Mouse (Mus musculus): ENCODE results near the gene Tirap. TPM values are rescaled to one million over a fixed set of nuclear protein-coding genes. Genes with fewer than 3 reads are reported as not detected.
A peak's percentile ranks its signal among the peaks of the same experiment; 100 is the strongest.
"Not testable (repeated sequence)": the region's sequence is repeated elsewhere in the genome, so short reads cannot be mapped to it uniquely, and the experiment has no call there.

Gene Tirap
- total RNA-seq, 2 experiments from 2014 or later: 0.83 to 2.5 TPM

GRCm38 (mm10) chr9:35156862-35157261, 43.2 kb downstream of the Tirap start:
- no peak for ATAC-seq (replicated peaks; ENCODE audit: low FRiP score, poor library complexity, severe bottlenecking)

- no peak for ATAC-seq (replicated peaks; ENCODE audit: low FRiP score, poor library complexity, severe bottlenecking)
These were observed 43.9 kb downstream of the Tirap start for GRCm38 (mm10) chr9:35156002-35156710.

- no peak for ATAC-seq (replicated peaks; ENCODE audit: low FRiP score, poor library complexity, severe bottlenecking)
These were observed 47.2 kb downstream of the Tirap start for GRCm38 (mm10) chr9:35152923-35153322.

- ATAC-seq (replicated peaks; ENCODE audit: low FRiP score, poor library complexity, severe bottlenecking): not testable (repeated sequence)
These were observed 51.3 kb downstream of the Tirap start for GRCm38 (mm10) chr9:35148822-35149221.

GRCm38 (mm10) chr9:35147261-35147660, 52.8 kb downstream of the Tirap start:
- not testable (repeated sequence) for ATAC-seq (replicated peaks; ENCODE audit: low FRiP score, poor library complexity, severe bottlenecking)

- ATAC-seq (replicated peaks; ENCODE audit: low FRiP score, poor library complexity, severe bottlenecking): no peak
These were observed 54.3 kb downstream of the Tirap start for GRCm38 (mm10) chr9:35145829-35146228.

- ATAC-seq (replicated peaks; ENCODE audit: low FRiP score, poor library complexity, severe bottlenecking): 0 out of 2 replicates have a peak, but pooled peaks have one; percentile 25
These were observed 55.0 kb downstream of the Tirap start for GRCm38 (mm10) chr9:35145118-35145517.

- ATAC-seq (replicated peaks; ENCODE audit: low FRiP score, poor library complexity, severe bottlenecking): no peak
These were observed 57.9 kb downstream of the Tirap start for GRCm38 (mm10) chr9:35142221-35142620.

- no peak for ATAC-seq (replicated peaks; ENCODE audit: low FRiP score, poor library complexity, severe bottlenecking)
These were observed 60.8 kb downstream of the Tirap start for GRCm38 (mm10) chr9:35139231-35139744.

- no peak for ATAC-seq (replicated peaks; ENCODE audit: low FRiP score, poor library complexity, severe bottlenecking)
These were observed 62.1 kb downstream of the Tirap start for GRCm38 (mm10) chr9:35138029-35138428.

- no peak for ATAC-seq (replicated peaks; ENCODE audit: low FRiP score, poor library complexity, severe bottlenecking)
These were observed 64.5 kb downstream of the Tirap start for GRCm38 (mm10) chr9:35135575-35135974.

Other genes starting within 250 kb of the Tirap start
- gene St3gal4, start 81.0 kb downstream of the Tirap start, total RNA-seq (2015; ENCODE audit: low replicate concordance): 25.2 and 41.5 TPM in 2 replicates
- 35.2 and 37.9 TPM in 2 replicates for gene St3gal4, start 81.0 kb downstream of the Tirap start, total RNA-seq (2017; ENCODE audit: low replicate concordance)
- 5.4 and 17.3 TPM in 2 replicates for gene Dcps, start 24.2 kb downstream of the Tirap start, total RNA-seq (2015; ENCODE audit: low replicate concordance)
- gene Dcps, start 24.2 kb downstream of the Tirap start, total RNA-seq (2017; ENCODE audit: low replicate concordance): 10.3 and 18.7 TPM in 2 replicates
- gene Srpr, start 116 bp downstream of the Tirap start, total RNA-seq (2015; ENCODE audit: low replicate concordance): 34.2 and 48.6 TPM in 2 replicates
- 32.9 and 66.9 TPM in 2 replicates for gene Srpr, start 116 bp downstream of the Tirap start, total RNA-seq (2017; ENCODE audit: low replicate concordance)
- 3.8 and 4.3 TPM in 2 replicates for gene Foxred1, start 10.8 kb upstream of the Tirap start, total RNA-seq (2015; ENCODE audit: low replicate concordance)
- 9.4 and 10.4 TPM in 2 replicates for gene Foxred1, start 10.8 kb upstream of the Tirap start, total RNA-seq (2017; ENCODE audit: low replicate concordance)
- 10.5 and 27.0 TPM in 2 replicates for gene Fam118b, start 67.5 kb upstream of the Tirap start, total RNA-seq (2015; ENCODE audit: low replicate concordance)
- gene Fam118b, start 67.5 kb upstream of the Tirap start, total RNA-seq (2017; ENCODE audit: low replicate concordance): 11.0 and 14.1 TPM in 2 replicates
- gene Rpusd4, start 67.6 kb upstream of the Tirap start, total RNA-seq (2015; ENCODE audit: low replicate concordance): 1.1 and 5.4 TPM in 2 replicates
- 0.45 and 1.2 TPM in 2 replicates for gene Rpusd4, start 67.6 kb upstream of the Tirap start, total RNA-seq (2017; ENCODE audit: low replicate concordance)
- not detected in 2 replicates for gene Cdon, start 220.8 kb upstream of the Tirap start, total RNA-seq (2015; ENCODE audit: low replicate concordance)
- gene Cdon, start 220.8 kb upstream of the Tirap start, total RNA-seq (2017; ENCODE audit: low replicate concordance): 1.1 TPM in 1 of 2 replicates, not detected in the other

All from erythroid progenitor cell, adult 5-6 weeks (primary cell).